Mouse (Mus musculus) fibroblast of lung, adult 2 months (primary cell): ENCODE data around the gene Sik3.
"Not testable (repeated sequence)": the region's sequence is repeated elsewhere in the genome, so short reads cannot be mapped to it uniquely, and the experiment has no call there.

Source experiments
- DNase-seq: peaks from one replicate; pipeline ENCODE4 v3.0.0-alpha.2; 2011; ENCODE audit warnings: low read depth

Sik3 gene

GRCm38 (mm10) chr9:46060249-46060648 lies 47.6 kb downstream of the Sik3 start:
- no peak for DNase-seq

GRCm38 (mm10) chr9:46061696-46062425 lies 49.2 kb downstream of the Sik3 start:
- peak; percentile 74 for DNase-seq

- no peak for DNase-seq
Measured at GRCm38 (mm10) chr9:46064331-46064730, 51.7 kb downstream of the Sik3 start.

DNA sequence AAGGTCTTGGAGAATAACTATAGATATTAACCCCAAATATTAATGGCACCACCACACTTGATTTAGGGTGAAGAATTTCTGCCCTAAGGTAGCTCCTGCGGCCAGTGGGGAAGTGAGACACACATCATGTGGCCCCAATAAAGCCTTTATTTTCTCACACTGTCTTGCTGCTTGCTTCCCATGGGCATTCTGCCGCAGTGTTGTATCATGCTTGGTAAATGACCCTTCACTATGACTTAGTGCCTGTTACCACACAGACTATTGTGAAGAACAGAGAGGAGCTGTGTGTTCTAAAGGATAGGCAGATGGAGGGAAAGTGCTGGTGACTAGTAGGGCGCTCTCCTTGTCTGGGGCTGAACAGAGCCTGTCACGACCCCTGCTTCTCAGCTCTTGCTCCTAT lies 54.1 kb downstream of the Sik3 start:
- no peak for DNase-seq

DNA sequence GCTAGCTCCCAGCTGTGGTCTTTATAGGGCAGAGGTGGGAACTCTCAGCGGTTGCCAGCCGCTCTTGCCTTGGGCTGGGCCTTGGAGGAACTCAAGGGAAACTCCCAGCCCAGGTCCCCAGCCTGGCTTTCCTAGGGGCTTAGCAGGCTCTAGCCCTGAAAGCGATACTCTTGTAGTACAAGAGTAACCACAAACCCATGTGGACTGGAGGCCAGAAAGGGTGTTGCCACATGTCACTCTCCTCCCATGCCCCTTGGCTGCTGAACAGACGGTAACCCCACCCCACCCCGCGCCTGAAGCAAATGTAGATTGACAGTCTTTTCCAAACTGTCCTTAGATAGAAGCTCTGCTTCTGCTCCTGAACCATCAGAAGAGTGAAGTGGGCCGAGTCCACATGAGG lies 55.1 kb downstream of the Sik3 start:
- DNase-seq: peak; percentile 67

DNA sequence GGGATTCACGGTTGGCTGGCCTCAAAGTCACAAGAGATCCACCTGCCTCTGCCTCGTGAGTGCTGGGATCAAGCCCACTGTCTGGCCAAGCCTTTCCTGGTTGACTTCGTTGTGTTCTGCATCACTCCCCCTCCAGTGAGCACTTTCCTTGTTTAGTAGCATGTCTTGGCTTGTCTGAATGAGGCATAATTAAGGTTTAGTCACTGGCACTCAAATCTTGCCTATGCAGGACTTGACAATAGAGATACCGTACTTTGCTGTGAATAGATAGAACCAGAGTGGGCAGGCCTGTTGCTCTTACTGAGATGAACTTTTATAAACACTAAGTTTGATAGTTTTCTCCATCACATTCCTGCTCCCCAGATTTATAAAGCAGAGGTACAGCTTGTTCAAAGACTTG lies 56.4 kb downstream of the Sik3 start:
- no peak for DNase-seq

DNA sequence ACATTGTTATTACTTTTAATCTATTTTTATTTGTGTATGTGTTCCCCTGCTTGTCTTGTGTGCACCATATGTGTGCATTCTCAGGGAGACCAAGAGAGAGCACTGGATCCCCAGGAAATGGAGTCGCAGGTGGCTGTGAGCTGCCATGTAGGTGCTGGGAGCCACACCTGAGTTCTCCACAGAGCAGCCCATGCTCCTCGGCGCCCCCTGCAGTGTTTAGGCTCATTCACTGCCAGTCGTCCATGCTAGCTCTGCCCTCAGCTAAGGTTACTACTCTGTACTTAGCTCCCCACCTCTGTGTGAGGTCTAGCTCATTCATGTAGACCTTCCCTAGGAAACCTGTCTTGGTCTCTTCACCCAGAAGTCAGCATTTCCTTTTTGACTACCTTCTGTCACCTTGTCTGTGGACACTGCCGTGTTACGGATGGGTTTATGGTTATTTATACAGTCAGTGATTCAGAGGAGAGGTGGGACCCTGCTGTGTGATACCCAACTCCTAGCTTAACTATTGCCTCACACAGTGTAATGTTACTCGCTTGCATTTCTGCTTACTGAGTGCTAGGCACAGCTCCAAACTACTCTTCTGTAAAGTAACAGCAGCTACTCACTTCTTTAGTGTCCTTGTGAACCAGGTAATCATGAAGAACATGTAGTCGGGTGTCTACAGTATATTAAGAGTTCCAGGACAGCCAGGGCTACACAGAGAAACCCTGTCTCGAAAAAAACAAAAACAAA lies 59.6 kb downstream of the Sik3 start:
- DNase-seq: no peak

DNA sequence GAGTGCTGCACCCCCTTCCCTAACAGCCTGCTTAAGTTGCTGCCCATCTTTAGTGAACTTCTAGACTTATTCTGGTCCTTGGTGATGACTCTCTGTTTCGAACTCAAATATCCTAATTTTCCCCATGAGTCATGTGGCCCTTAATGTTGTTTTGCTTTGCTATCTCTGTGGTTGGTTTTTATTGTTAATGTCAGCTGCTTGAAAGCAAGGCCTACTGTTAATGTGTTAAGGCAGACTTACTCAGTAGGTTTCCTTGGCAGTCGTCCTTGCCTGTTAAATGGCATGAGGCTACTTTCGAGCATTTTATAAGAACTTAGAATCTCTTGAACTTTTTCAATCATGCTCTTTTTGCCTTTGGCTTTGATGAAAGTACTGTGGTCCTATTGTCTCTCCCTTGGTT lies 60.8 kb downstream of the Sik3 start:
- peak; percentile 72 for DNase-seq

GRCm38 (mm10) chr9:46075578-46075977 lies 63.0 kb downstream of the Sik3 start:
- no peak for DNase-seq

GRCm38 (mm10) chr9:46082381-46082821 lies 69.8 kb downstream of the Sik3 start:
- DNase-seq: no peak

DNA sequence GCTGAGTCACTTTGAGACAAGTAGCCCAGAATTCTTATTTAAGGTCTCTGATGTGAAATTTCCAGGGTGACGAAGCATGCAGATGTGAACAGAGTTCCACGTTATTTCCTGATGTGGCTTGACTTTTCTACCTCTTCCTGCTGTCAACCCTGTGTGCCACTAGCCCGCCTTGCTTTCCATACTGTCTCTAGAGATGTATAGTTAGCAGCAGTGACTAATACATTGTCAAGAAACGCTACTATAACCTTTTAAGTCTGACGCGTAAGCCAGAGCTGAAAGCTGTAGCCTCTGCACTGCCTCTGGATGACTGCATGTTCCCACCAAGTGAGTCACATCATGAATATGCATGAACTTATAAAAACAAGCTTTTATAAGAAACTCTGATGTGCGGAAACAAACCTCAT lies 70.9 kb downstream of the Sik3 start:
- DNase-seq: peak; percentile 68

DNA sequence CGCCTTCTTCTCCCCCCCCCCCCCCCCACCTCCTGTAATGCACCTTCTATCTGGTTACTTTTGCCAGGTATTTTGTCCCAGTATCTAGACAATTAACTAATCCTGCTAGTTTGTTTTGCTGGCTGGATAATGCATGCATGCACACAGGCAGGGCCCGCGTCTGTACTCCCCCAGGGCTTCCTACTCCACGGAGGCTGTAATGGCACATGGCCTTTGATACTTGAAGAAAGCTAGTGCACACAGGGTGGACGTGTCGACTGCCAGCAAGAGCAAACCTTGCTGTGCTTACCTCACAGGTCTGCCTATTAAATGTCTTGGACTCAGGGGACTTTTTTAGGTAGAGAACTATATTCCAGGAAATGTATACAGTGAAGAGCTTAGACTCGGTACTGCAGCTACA lies 73.3 kb downstream of the Sik3 start:
- DNase-seq: no peak

DNA sequence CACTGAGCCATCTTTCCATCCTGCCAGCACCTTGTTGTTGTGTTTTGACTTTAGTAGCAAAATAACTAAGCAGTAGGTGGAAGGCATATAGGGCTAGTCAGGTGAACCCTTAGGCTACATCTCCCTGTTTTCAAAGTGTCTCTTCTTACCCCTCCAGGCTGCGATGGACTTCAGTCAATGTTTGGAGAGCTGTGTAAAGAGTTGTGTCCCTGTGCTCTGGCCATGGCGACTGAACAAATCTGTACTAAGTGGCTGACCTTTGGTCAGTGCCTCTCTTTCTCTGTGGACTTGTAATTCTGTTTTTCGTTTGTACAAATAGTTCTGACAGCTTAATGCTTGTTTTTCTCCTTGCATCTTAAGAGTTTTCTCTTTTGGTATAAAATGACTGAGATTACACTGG lies 74.2 kb downstream of the Sik3 start:
- no peak for DNase-seq

GRCm38 (mm10) chr9:46087461-46087860 lies 74.8 kb downstream of the Sik3 start:
- DNase-seq: no peak

GRCm38 (mm10) chr9:46088722-46089121 lies 76.1 kb downstream of the Sik3 start:
- no peak for DNase-seq

GRCm38 (mm10) chr9:46090066-46090465 lies 77.4 kb downstream of the Sik3 start:
- DNase-seq: no peak

- DNase-seq: not testable (repeated sequence)
Measured at GRCm38 (mm10) chr9:46091157-46091556, 78.5 kb downstream of the Sik3 start.

DNA sequence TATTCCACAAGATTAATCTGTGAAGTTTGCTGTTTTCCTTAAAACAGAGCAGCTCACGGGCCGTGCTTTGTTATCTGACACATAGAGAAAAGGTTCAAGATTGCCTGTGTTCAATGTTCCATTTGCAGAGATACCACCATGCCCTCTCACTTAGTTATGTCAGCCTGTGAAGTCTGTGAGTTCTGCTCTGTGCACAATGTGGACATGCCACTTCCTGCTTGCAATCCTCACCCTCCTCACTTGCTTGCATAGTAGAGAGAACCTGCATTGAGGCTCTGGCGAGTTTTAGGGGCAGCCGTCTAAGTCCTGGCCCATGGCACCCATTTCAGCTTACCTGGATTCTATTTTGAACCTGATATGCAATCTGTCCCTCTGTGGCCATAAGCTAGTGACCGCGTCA lies 80.0 kb downstream of the Sik3 start:
- DNase-seq: no peak

DNA sequence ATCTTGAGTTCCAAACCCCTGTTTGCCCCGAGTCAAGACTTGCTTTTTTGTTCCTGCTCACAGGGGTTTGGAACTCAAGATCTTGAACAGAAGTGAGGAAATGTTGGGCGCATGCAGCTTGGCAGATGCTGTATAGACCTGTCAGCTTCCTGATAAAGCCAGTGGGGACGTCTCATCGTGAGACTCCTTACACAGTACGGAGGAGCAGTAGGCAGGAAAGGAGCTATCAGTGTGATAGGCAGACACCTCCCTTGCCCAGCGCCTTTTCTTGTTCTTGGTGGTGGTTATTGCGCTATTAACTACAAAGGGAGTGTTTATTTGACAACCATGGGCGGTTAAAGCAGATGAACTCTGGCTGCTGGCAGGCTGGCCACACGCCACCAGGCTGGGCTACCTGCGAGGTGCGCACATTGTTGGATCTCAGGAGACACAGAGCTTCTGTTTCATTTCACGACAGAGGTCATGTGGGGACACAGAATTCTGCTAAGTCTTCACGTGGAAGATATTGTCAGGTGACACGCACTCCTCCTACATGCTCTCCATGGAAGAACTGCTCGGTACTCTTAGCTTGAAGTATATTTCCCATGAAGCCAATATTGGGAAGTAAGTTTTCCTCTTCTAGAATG lies 85.9 kb downstream of the Sik3 start:
- no peak for DNase-seq

- DNase-seq: no peak
Measured at GRCm38 (mm10) chr9:46099107-46099506, 86.5 kb downstream of the Sik3 start.

GRCm38 (mm10) chr9:46103154-46103553 lies 90.5 kb downstream of the Sik3 start:
- DNase-seq: no peak

DNA sequence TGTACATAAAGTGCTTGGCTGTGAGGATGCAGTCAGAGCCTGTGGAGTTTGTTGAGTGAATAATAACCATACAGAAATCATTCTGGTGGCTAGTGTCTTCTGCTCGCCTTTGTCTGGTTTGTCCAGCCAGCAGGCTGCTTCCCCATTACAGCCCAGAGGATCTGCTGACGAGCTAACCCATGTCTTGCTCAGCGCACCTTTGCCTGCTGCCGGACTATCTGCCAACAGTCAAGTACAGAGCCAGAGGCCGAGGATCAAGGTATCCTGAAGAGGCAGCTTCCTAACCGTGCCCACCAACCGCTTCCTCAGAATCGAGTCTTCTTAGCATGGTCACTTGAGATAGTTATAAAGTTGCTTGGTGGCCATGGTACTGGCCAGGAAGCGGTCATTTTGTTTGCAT lies 93.5 kb downstream of the Sik3 start:
- DNase-seq: no peak

- peak; percentile 60 for DNase-seq
Measured at GRCm38 (mm10) chr9:46110648-46111047, 98.0 kb downstream of the Sik3 start.
